Mouse (Mus musculus): ENCODE results near the gene Ctdspl.

DNA sequence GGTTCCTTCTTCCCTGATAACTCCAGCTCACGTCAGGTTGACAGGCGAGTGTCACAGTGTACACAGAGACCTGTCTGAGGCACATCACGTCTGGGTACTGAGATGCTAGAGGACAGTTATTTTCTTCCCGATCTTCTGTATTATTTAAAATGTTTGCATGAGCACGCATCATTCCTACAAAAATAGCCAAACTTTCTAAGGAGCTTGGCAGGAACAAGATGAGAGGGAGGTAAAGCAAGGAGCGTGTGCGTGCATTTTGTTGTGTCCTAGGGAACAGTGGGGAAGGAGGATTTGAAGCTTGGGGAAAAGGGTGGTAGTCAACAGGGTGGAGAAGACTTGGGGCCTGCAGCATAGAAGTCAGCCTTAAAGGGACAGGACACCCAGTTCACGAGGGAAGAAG is 22.9 kb downstream of the Ctdspl start:
- TF ChIP-seq EP300 (IDR thresholded peaks at IDR 0.05; ENCODE audit: low read depth): no peak
- no peak for TF ChIP-seq CTCF (IDR thresholded peaks at IDR 0.05; ENCODE audit: low read depth)
